Mouse (Mus musculus) layer of hippocampus, postnatal 10 days (tissue): ENCODE measurements at regions not wholly inside any gene's neighbourhood (a gene's known extent, or its start where the extent isn't known, plus 50 kb on each side); places are given as distances from the start of the nearest gene placed in this dataset.

Experiments
- DNase-seq, 2 experiments: peaks; one replicate each; pipeline ENCODE4 v3.0.0; 2021; ENCODE audit warnings: low spot score in 2 of 2

DNA sequence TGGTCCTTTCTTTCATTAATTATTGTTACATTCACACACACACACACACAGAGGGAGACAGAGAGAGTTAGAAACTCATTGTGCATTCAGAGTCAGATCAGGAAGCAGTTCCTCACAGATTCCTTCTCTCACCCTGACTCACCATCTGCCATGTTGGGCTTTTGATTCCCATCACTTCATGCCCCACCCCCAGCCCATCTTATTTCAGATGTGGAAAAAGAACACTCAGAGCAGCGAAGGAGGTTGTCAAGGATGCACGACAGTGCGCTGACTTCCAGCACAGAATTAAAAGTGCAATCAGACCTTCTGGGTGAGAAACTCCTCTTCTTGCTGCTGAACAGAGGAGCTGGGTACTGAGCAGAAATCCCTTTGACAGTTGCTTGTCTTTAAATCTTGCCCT lies 438.8 kb upstream of the Kdm8 start:
- DNase-seq, result peak; percentile 11 to 17

DNA sequence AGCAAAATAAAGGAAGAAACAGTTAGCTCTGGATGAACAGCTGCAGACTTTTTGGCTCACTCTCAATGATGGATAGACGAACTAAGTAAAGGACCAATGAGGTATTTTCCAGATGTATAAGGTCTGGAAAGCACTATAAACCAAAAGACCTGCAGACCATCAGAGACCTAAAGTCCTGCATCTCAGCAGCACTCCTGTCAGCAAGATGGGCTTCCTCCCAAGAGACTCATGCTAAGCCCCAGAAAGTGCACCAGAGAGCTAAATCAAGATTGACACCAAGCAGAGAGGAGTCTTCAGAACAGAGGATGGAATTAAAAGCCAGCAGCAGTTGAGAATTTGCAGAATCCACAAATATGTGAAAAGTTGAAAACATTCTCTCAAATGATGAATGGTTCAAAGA lies 425.2 kb upstream of the Kdm8 start:
- no peak for DNase-seq

DNA sequence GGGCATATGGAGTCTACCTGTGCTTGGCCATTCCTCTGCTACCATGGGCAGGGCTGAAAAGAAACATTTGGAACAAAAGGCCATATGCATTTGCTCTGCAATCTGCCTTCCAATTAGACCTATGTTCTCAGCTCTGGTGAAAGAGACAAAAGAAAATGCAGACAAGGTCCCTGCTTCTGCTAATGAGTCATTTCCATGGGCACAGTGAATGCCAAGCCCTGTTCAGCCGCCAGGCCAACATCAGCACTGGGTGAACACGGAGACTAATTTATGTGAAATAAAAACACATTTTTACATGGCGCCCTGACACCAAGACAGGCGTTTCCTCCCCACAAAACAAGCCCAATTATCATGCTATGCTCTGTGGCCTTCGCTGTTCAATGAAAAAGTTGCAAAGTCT lies 419.5 kb upstream of the Kdm8 start:
- DNase-seq, result no peak

DNA sequence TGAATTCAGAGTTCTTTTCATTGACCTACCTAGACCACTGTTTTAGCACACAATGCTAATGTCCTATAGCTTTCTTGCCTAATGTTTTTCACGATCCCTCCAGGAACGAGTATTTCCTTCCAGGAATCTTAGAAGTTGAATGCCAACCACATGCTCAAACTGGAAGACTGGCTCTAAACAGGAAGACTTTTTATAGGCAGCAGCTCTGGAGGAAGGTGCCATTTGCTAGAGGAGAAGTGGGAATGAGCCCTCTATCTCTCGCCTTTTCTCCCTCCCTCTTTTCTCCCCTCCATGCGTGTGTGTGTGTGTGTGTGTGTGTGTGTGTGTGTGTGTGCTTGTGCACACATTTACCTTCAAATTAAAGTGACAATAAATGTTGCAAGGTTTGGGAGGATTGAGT lies 410.7 kb upstream of the Kdm8 start:
- DNase-seq, result no peak

DNA sequence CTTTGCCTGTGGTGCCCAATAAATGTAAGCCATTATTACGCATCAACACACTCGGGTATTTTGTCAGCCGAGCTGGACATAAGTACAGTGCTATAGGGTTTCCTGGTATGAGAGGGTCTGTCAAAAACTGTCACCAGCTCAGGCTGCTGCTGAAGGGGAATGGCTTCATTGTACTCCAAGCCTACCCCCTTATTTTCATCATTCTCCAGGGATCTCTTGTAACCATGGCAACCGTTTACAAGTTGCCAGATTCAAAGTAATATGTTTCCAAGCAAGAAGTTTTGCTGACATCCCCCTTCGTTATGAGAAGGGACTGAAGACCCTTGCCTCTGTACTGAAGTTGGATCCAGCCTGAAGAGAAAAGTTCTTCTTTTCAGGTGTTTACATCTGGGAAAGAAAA lies 410.3 kb upstream of the Kdm8 start:
- no peak for DNase-seq

DNA sequence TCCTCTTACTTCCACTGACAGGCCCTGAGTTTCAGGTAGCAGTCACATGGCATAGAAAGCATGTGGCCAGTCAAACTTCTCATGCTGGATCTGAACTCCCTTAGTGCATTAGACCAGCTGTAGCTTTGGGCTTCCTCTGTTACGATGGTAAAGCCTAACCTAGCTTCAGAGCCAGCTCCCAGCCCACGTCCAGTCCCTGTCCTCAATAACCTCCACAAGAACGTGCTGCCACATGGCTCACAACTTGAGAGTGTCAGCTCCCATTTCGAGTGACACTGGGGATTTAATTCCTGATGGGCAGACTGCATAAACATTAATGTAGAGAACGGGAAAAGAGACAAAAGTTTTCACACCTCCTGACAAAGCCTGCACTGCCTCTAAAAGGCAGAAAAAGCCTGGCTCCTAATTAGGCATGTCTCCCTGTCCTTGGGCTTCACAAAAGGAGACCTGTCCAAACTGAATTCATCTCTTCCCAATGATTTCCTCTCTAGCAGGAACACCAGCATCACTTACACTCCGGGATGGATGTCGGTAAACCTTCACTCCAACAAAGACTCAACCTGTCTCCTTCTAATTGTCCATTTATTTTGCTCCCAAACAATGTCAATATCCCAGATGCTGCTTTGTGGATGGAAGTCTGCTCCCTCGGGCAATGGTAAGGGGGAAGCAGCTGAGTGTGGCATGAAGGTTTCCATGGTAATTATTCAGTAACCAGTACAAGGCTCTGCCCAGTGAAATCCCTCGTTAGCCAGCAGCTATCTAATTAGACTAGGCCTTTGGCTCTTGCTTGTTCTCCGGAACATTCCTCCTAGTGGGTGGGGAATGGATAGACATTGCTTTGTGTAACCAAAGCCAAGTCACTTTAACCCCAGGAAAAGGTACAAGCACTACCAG lies 408.1 kb upstream of the Kdm8 start:
- DNase-seq, result no peak

DNA sequence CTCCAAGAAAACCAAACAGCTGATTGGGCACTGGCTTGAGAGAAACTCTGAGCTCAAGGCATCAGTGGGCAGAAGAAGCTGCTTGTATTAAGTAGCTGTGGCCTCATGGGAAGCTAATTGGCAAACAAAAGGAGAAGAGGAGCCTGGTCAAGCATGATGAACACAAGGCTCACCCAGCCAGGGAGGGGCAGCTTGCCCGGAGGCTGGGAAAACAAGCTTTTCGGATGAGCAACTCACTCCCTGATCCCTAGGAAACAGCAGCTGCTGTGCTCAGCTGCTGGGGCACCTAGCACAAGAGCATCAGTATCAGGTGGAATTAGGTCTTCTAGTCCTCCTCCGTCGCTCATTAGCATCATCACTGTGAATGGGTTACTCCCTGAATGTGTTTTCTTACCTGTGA lies 405.6 kb upstream of the Kdm8 start:
- no peak for DNase-seq

DNA sequence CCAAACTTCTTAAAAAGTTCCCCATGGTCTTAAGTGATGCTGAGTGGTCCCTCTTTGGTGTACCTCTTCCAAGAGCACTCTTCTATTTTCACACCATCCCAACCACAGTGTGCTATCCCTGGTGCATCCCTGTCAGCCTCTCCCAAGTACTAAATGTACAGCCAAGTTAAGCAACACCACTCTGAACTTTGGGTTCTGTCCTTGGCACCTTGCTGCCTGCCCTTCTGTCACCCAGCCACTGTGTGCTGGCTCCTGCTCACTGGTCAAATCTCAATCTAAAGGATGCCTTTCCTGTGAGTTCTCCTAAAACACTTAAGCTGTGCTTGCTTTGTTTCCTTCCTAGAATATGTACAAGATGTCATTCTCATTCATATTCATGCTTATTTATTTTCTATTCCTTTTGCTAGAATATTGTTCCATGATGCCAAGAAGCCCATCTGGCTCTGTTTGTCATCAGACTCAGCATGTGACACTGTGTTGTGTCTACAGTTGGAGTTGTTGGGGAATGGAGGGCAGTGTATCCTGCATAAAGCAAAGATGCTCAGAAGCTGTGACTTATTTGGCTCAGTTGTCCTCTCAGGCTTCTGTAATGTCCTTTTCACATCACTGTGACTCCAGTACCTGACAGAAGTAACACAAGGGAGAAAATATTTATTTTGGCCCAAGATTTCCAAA lies 388.4 kb upstream of the Kdm8 start:
- DNase-seq, result no peak

DNA sequence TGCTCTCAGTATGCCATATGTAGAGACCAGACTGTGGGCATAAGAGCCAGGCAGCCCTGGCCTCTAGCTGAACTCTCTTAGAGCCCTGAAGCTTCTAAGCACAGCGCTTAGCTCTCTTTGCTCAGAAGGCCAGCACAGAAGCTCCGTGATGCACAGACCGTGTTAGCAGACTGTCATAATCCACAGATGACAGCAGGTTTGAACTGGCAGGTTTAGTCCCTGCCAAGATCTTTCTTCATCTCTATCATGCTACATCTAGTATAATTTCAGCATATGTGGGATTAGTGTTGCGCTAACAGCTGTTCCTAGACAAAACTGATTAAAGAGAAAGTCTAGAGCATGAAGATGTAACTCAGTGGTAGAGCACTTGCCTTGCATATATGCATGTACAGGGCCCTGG lies 342.0 kb upstream of the Kdm8 start:
- DNase-seq, result peak in 1 of 2 experiments; percentile 36

DNA sequence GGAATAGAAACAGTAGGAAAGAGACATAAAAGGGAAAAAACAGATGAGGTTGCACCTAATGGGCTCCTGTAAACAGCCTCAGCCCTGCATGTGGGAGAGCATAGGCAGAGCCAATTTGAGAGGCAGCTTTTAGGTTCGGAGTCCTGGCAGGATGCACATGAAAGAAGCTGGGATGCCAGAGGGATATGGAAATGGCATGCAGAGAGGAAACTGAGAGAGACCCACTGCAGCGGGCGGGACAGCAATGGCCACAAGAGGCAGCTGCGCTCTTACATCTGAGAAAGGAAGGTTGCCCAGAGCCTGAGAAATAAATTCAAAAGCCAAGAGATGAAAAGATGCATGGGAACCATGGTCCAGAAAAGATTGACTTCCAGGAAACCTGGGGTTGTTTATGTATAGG lies 340.5 kb upstream of the Kdm8 start:
- DNase-seq, result no peak

DNA sequence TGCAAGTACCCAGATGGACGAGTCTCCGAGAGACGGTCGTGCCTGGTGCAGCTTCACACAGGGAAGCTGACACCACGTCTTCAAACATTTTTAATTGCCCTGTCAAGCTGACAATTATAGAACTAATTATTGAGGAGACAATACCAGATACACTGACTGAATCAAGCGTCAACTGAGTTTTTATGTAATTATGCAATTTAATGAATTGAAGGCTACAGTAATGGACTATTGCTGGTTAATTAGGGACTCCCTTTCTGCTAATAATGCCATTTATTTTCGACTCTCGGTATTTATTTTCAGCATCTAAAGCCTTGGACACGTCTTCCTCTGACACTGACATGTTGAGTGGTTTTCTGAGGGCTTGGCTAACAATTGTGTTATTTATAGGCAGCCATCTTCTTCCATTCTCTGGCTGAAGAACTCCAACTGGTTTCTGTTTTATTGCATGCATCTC lies 331.6 kb upstream of the Kdm8 start:
- DNase-seq, result no peak

DNA sequence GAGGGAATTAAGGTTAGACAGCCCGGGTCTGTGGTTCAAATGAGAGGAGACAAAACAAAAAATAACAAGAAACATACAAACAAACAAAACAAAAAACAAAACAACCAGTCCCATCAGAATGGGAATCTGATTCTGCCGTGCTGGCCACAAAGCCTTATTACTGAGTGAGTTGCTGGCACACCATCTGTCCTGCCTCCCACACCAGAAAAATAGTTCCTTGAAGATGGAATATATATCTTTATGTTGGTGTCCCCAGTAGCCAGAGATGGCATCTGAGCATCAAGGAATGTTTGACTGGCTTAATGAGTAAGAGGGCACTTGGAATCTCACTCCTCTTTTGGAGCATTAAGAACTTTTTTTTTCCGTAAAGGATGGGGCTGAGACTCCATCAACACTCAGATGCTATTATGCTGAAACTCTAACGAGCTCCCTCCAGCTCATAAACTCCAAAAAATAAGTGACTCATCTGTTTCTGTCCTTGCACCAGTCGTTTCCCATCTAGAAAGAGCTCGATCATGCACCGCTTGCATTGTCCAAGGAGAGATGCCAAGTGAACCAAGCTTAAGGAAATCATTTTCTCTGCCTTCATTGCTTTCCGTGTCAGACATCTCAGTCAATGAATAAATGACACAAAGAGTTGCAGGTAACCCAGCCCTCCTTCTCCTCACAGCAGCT lies 329.0 kb upstream of the Kdm8 start:
- DNase-seq, result no peak

DNA sequence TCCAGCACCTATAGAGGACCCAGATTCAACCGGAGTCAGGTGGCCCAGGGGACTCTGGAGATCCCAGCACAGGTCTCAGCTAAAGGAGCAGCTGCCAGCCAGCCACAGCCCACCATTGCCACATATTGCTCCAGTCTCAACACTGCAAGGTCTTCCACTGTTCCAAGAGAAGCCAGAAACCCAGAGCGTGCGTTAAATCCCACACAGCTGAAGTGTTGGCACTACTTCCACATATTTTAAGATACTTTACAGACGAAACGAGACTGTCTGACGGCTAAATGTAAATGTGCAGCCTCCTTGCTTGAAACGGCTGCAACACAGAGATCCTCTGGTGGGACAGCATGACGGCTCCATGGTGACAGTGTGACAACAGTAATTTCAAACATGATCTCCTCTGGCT lies 327.3 kb upstream of the Kdm8 start:
- no peak for DNase-seq

DNA sequence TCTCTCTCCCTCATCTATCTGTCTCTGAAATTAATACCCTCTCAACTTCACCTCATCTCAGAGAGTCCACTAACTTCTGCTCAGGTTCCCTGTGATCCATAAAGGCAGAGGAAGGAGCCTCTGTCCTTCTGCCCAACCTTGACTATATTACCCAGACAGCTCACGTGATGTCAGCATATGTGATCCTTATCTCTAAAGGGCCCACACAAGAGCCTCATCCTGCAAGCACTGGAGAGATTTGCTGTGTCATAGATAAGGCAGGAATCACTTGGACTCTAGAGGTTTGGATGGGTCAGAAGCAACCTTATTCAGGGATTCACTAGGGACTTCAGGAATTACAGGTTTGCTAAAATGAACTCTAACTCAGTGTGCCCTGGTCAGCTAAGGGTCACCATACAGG lies 315.3 kb upstream of the Kdm8 start:
- DNase-seq, result no peak

DNA sequence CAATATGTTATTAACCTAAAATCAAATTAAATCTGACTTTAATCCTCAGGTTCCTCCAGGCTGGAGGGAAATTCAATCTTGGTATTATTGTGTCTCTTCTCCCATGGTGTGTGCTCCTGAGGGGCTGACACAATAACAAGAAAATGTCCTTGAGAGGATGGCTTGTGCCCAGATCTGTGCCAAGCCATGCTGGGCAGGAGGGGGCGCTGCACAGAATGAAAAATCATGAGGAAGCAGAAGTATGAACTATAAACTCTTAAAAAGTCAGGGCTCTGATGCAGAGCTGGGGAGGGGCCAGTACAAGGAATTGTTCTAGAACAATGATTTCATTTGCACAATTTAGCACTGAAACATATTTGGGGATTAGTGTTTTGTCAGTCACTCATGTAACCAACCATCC lies 312.5 kb upstream of the Kdm8 start:
- DNase-seq, result no peak

DNA sequence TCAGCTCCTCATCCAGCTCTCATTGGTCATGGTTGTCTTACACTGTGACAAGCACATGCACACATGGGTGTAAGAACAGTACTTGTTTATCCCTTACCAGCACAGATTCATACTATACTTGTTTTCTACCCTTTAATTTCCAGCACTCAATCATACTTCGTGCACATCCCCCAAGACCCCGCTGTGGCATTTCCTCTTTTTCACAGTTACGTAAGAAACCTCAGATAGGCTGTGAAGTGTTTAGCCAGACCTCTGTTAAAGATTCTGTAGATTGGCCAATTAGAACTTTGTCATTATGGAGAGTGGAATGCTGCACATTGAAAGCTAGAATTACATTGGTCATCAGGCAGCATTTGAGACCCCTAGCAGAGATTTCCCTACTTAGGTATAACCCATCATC lies 305.9 kb upstream of the Kdm8 start:
- DNase-seq, result no peak

DNA sequence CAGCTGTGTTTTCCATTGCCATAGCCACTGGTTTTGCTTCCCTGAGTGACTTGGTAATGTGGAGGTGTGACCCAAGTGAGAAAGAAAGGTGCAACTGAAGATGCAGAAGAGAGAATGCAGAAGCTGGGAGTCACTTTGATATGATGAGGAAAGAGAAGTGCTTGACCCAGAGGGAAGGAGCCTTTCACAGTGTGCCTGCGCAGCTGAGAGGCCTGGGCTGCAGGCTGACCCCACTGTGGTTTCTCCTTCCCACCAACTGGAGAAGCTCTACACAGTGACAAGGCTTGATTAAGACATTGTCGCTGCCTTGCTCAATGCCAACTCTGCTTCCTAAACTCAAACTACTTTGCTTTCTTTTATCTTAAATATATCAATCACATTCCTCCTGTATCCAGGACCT lies 305.3 kb upstream of the Kdm8 start:
- DNase-seq, result no peak

DNA sequence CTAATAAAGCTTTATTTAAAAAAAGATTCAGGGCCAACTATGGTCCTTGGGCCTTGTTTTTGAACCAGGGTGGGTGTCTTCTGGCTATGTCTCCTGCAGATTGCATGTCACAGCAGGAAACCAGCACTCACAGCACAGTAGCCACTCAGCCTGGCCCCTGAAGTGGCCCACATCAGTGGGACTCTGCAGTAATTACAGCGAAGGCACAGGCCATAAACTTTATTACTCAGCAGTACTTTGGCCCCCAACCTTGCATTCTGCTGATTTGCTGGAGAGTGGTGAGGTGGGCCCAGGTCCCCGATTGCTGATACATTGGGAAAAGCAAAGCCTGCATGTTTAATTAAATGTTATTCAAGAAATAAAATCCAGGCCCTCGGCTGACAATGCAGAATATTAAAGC lies 303.6 kb upstream of the Kdm8 start:
- no peak for DNase-seq

DNA sequence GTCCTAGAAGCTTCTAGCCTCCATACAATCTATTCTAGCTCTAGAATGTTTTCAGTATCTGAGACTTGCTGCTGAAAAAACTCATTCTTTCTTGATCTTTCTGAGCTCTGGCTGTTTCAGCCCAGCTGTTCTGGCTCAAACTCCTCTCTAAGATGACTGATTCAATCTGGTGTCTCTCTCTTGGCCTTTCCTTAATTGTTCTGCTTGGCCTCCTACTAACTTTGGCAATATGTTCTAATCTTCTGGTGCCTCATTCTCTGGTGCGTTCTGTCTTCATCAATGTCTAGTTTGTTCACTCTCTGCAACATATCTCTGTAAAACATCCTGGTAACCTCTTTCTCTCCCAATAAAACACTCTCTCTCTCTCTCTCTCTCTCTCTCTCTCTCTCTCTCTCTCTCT lies 302.6 kb upstream of the Kdm8 start:
- no peak for DNase-seq

DNA sequence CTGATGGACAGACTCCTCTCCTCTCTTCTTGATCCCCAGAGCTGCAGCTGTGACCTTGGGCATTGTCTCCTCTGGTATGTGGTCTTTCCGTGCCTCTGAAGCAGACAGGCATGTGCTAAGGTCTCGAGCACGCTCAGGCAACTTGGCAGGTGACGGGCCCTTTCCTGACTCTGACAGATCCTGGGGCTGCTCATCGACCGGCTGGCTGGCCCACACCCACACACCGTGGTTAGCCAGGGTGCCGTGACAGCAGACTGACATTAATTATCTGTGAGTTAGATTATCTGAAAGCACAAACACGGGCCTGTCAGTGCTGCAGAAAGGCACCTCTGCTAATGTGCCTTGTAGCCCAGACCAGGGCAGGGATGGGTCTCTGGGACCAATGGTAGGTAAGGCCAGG lies 298.5 kb upstream of the Kdm8 start:
- DNase-seq, result no peak

DNA sequence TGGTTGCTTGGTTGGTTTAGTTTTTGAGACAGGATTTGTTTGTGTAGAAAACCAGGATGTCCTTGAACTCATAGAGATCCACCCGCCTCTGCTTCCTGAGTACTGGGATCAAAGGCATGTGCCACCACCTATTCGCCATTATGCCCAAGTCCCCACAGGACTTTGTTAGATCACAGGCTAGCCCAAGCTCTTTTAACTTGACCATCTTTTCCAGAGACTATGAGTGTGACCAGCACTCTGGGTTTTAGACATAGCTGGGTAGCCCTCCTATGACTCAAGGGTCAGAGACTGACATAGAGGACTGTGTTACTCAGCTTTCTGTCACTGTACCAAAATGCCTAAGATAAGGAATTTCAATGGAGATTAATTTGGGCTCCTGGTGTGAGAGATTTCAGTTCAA lies 295.3 kb upstream of the Kdm8 start:
- DNase-seq, result no peak

DNA sequence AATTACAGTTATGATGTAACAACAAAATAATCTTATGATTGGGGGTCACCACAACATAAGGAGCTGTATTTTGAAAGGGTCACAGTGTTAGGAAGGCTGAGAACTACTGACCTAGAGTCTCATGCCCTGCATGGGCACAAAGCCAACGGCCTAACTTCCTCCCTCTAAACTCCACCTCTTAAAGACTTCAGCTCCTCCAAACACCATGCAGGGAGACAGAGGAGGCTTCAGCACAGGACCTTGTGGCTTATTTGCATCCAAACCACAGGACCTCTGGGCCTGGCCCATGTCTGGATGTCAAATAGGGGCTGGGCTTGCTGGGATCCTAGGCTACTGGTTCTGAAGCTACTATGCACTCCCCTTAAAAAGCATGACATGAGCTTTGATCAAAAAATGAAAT lies 294.7 kb upstream of the Kdm8 start:
- no peak for DNase-seq
